In the genomic region with DNA sequence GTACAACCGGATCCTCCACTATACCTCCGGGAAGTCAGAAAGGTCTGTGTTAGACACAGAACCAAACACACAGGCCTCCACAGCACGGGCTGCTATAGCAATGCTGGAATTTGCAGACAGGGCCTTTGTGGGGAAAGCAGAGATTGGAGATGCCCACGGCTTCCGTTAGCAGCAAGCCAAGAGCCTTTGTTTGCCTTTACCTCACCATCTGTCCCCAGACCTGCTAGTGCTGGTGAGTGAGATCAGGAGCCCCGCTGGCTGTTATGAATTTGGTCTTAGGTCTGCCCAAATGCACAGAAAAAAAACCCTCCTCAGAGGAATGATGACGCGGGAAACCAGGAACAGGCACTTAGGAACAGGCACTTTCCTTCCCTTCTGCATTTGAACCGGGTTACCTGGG, we compare ENCODE assay signal across 14 mouse cellular contexts.
A peak's percentile ranks its signal among the peaks of the same experiment; 100 is the strongest.
DNase-seq lines count a peak whose midpoint lies in the region; ATAC-seq and TF ChIP-seq lines count a peak whose summit lies in the region.
"Had no signal": no experiment of that assay in that cellular context is flagged by ENCODE, and none has a peak within 500 bp of the region (broad histone marks: within the 10 kb centered on the region; RNA-seq: fewer than 3 reads in every experiment).

No protein-coding gene starts in this region.

- H3K36me3 ChIP-seq in hindbrain, embryonic 14.5 days (replicated peaks; ENCODE audit: control insufficient read depth, insufficient read depth), result no peaks in the 10 kb centered on the region
- H3K36me3 ChIP-seq in hindbrain, embryonic 12.5 days, result no peaks in the 10 kb centered on the region
- no peaks in the 10 kb centered on the region for H3K36me3 ChIP-seq in midbrain, postnatal 0 days (ENCODE audit: insufficient read depth, low read length)
- no peaks in the 10 kb centered on the region for H3K36me3 ChIP-seq in midbrain, embryonic 14.5 days (ENCODE audit: control insufficient read depth, insufficient read depth, low read length)
- H3K36me3 ChIP-seq in forebrain, embryonic 16.5 days (ENCODE audit: control insufficient read depth, insufficient read depth), result no peaks in the 10 kb centered on the region
- H3K36me3 ChIP-seq: embryonic facial prominence, embryonic 12.5 days; kidney, embryonic 15.5 days had no signal

- H3K4me2 ChIP-seq in hindbrain, embryonic 14.5 days (replicated peaks), result no peak overlapping the region
- no peak overlapping the region for H3K4me2 ChIP-seq in hindbrain, embryonic 12.5 days (replicated peaks)
- no peak overlapping the region for H3K4me2 ChIP-seq in midbrain, postnatal 0 days (ENCODE audit: low read depth, low read length, poor library complexity, severe bottlenecking)
- no peak overlapping the region for H3K4me2 ChIP-seq in midbrain, embryonic 14.5 days (ENCODE audit: low read length)
- H3K4me2 ChIP-seq in forebrain, embryonic 16.5 days (ENCODE audit: low read length), result no peak overlapping the region
- H3K4me2 ChIP-seq: embryonic facial prominence, embryonic 12.5 days; heart, embryonic 13.5 days; kidney, embryonic 15.5 days had no signal

- no peak overlapping the region for H3K9ac ChIP-seq in hindbrain, embryonic 14.5 days
- H3K9ac ChIP-seq in hindbrain, embryonic 12.5 days, result no peak overlapping the region
- no peak overlapping the region for H3K9ac ChIP-seq in midbrain, postnatal 0 days (replicated peaks; ENCODE audit: low read length, poor library complexity, severe bottlenecking)
- H3K9ac ChIP-seq in midbrain, embryonic 14.5 days (replicated peaks; ENCODE audit: low read length), result no peak overlapping the region
- no peak overlapping the region for H3K9ac ChIP-seq in forebrain, embryonic 16.5 days (replicated peaks; ENCODE audit: low read depth, low read length)
- H3K9ac ChIP-seq: embryonic facial prominence, embryonic 12.5 days; heart, embryonic 13.5 days; kidney, embryonic 15.5 days had no signal

- no peak for ATAC-seq in hindbrain, embryonic 14.5 days (ENCODE audit: low FRiP score)
- ATAC-seq in hindbrain, embryonic 12.5 days (ENCODE audit: low FRiP score), result no peak
- no peak for ATAC-seq in midbrain, postnatal 0 days (ENCODE audit: low FRiP score)
- no peak for ATAC-seq in midbrain, embryonic 14.5 days (ENCODE audit: low FRiP score, low TSS enrichment)
- ATAC-seq in forebrain, embryonic 16.5 days, result peak; percentile 15; the same call in 1 of the 2 replicates
- ATAC-seq: CD4-positive, CD25-positive, alpha-beta regulatory T cell, adult 4 months had no signal

- H3K4me3 ChIP-seq in hindbrain, embryonic 14.5 days (replicated peaks; ENCODE audit: low read length), result no peak overlapping the region
- H3K4me3 ChIP-seq in hindbrain, embryonic 12.5 days, result no peak overlapping the region
- no peak overlapping the region for H3K4me3 ChIP-seq in midbrain, postnatal 0 days (ENCODE audit: low read depth, low read length)
- no peak overlapping the region for H3K4me3 ChIP-seq in midbrain, embryonic 14.5 days (replicated peaks; ENCODE audit: low read depth, low read length)
- H3K4me3 ChIP-seq in forebrain, embryonic 16.5 days (replicated peaks; ENCODE audit: low read length), result no peak overlapping the region
- H3K4me3 ChIP-seq: embryonic facial prominence, embryonic 12.5 days; heart, embryonic 13.5 days; kidney, embryonic 15.5 days; myocyte had no signal

- peak overlapping the region; percentile 27; the same call in 1 of the 2 replicates for H3K27ac ChIP-seq in hindbrain, embryonic 14.5 days
- no peak overlapping the region for H3K27ac ChIP-seq in hindbrain, embryonic 12.5 days
- no peak overlapping the region for H3K27ac ChIP-seq in midbrain, postnatal 0 days (ENCODE audit: low read depth, low read length)
- H3K27ac ChIP-seq in midbrain, embryonic 14.5 days (replicated peaks; ENCODE audit: low read depth, low read length), result no peak overlapping the region; the same call in 1 of the 2 replicates
- H3K27ac ChIP-seq in forebrain, embryonic 16.5 days (ENCODE audit: low read length), result no peak overlapping the region
- H3K27ac ChIP-seq: embryonic facial prominence, embryonic 12.5 days; heart, embryonic 13.5 days; kidney, embryonic 15.5 days had no signal

- TF ChIP-seq CTCF in midbrain, postnatal 0 days (IDR thresholded peaks at IDR 0.05), result no peak

- H3K4me1 ChIP-seq in hindbrain, embryonic 14.5 days (replicated peaks; ENCODE audit: control insufficient read depth, insufficient read depth, low read length), result 0 out of 2 replicates have a peak, but pooled peaks cover 5% of the 10 kb centered on the region
- no peaks in the 10 kb centered on the region for H3K4me1 ChIP-seq in hindbrain, embryonic 12.5 days
- H3K4me1 ChIP-seq in midbrain, postnatal 0 days (ENCODE audit: insufficient read depth, low read length), result no peaks in the 10 kb centered on the region
- H3K4me1 ChIP-seq in midbrain, embryonic 14.5 days (ENCODE audit: control insufficient read depth, insufficient read depth, low read length), result no peaks in the 10 kb centered on the region
- H3K4me1 ChIP-seq in forebrain, embryonic 16.5 days (replicated peaks; ENCODE audit: control insufficient read depth, insufficient read depth, low read length), result peaks cover 12% of the 10 kb centered on the region
- H3K4me1 ChIP-seq: embryonic facial prominence, embryonic 12.5 days had no signal

- H3K27me3 ChIP-seq in hindbrain, embryonic 14.5 days (ENCODE audit: control insufficient read depth, insufficient read depth, low read length), result no peaks in the 10 kb centered on the region
- H3K27me3 ChIP-seq in hindbrain, embryonic 12.5 days, result no peaks in the 10 kb centered on the region
- H3K27me3 ChIP-seq in midbrain, postnatal 0 days (ENCODE audit: insufficient read depth, low read length), result no peaks in the 10 kb centered on the region
- no peaks in the 10 kb centered on the region for H3K27me3 ChIP-seq in midbrain, embryonic 14.5 days (ENCODE audit: control insufficient read depth, insufficient read depth, low read length)
- H3K27me3 ChIP-seq in forebrain, embryonic 16.5 days (replicated peaks; ENCODE audit: control insufficient read depth, insufficient read depth, low read length), result no peaks in the 10 kb centered on the region
- H3K27me3 ChIP-seq: embryonic facial prominence, embryonic 12.5 days; heart, embryonic 13.5 days; kidney, embryonic 15.5 days had no signal

- H3K9me3 ChIP-seq in hindbrain, embryonic 14.5 days (ENCODE audit: control insufficient read depth, low read length), result no peaks in the 10 kb centered on the region
- H3K9me3 ChIP-seq in hindbrain, embryonic 12.5 days (replicated peaks), result no peaks in the 10 kb centered on the region
- no peaks in the 10 kb centered on the region for H3K9me3 ChIP-seq in midbrain, postnatal 0 days (ENCODE audit: low read length)
- H3K9me3 ChIP-seq in midbrain, embryonic 14.5 days (ENCODE audit: control insufficient read depth, low read length), result no peaks in the 10 kb centered on the region
- no peaks in the 10 kb centered on the region for H3K9me3 ChIP-seq in forebrain, embryonic 16.5 days (ENCODE audit: control insufficient read depth, low read length)
- H3K9me3 ChIP-seq: embryonic facial prominence, embryonic 12.5 days; heart, embryonic 13.5 days; kidney, embryonic 15.5 days had no signal

- DNase-seq in hindbrain, embryonic 14.5 days (ENCODE audit: low spot score), result no peak
- peak; percentile 40 for DNase-seq in midbrain, postnatal 0 days (ENCODE audit: low spot score)
- DNase-seq in midbrain, embryonic 14.5 days, result no peak
- peak; percentile 78 for DNase-seq in cerebellum, adult 8-10 months
- no peak for DNase-seq in B cell, adult 2 months
- no peak for DNase-seq in gastrocnemius, postnatal 36 days
- DNase-seq: adrenal gland, postnatal 25 days had no signal

- intact Hi-C loops in gastrocnemius, postnatal 36 days (cut with DNase I), result no loop called here

- WGBS in hindbrain, embryonic 14.5 days, result 80% methylated on average over 9 of the region's 9 CpGs
- 79% methylated on average over 9 of the region's 9 CpGs for WGBS in hindbrain, embryonic 12.5 days
- WGBS in midbrain, postnatal 0 days, result 73% methylated on average over 9 of the region's 9 CpGs
- WGBS in midbrain, embryonic 14.5 days, result 81% methylated on average over 9 of the region's 9 CpGs
- WGBS in forebrain, embryonic 16.5 days, result 70% methylated on average over 9 of the region's 9 CpGs

Comparison
In these comparisons a context has a peak if more than half of its experiments do, and no peak if none do; other contexts are left out.
1. DNase-seq: peak in midbrain, postnatal 0 days (single experiment) and cerebellum, adult 8-10 months (single experiment); none in hindbrain, embryonic 14.5 days (single experiment), midbrain, embryonic 14.5 days (single experiment), B cell, adult 2 months (0 of 2) and gastrocnemius, postnatal 36 days (0 of 2).